Mouse (Mus musculus): ENCODE data around the gene Myl3. TPM values are rescaled to one million over a fixed set of nuclear protein-coding genes. Genes with fewer than 3 reads are reported as not detected.

Gene Myl3
- total RNA-seq, 2 experiments from 2014 or later: 0.39 TPM; not detected in 1

DNA sequence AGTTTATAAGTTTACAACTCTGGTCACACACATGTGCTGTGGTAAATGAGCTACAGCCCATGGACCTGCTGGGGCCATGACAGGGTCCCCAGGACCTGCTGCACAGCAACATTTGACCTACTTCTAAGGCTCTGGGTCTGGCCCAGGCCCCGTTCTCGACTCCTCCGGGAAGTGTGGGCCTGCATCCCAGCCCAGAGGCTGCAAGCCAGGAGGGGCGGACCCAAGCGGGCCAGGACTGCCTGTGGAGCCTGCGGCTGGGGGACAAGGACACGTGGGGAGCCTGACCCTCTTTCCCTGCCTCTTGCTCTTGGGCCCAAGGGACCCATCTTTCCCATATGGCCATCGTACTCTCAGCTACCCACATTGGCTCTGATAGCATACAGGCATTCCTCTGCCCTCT lies 16.9 kb downstream of the Myl3 start:
- peak in 1 of 2 experiments; percentile 39 for DNase-seq (ENCODE audit: extremely low spot score in 1 of 2, low spot score in 1 of 2)

GRCm38 (mm10) chr9:110759265-110759664 lies 17.6 kb downstream of the Myl3 start:
- peak in 1 of 2 experiments; percentile 55 for DNase-seq (ENCODE audit: extremely low spot score in 1 of 2, low spot score in 1 of 2)

- DNase-seq (ENCODE audit: extremely low spot score in 1 of 2, low spot score in 1 of 2): no peak
Measured at GRCm38 (mm10) chr9:110760886-110761285, 19.2 kb downstream of the Myl3 start.

DNA sequence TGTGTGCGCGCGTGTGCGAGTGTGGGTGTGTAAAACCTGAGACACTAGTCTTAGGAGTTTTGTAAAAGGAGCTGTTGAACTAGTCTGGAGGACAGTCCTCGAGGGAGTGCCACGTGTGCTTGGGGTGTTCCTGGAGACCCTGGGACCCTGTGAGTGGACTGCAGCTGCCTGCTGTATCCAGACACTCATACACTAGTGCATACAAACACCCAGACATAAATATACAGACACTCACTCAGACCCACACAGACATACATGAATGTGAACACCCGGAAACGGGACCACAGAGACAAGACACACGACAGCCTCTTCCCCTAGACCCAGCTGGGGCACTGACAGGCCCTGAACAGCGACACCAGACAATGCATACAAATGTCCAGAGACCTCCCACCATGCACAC lies 21.1 kb downstream of the Myl3 start:
- DNase-seq (ENCODE audit: extremely low spot score in 1 of 2, low spot score in 1 of 2): no peak

DNA sequence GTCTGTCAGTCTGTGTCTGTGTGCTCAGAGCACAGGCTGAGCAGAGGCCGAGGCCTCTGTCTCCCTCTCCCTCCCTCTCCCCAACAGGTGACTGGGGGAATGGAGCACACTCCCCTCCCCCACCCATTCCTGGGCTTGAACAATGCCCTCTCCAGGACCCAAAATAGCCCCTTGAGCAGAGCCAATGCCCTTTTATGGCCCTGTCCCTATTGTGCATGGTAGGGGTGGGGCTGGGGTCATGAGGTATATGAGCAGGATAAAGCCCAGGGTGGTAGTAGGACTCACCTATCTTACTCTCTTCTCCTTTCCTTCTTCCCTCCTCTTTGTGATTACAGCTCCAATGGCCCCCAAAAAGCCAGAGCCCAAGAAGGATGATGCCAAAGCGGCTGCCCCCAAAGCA lies 21.7 kb downstream of the Myl3 start:
- DNase-seq (ENCODE audit: extremely low spot score in 1 of 2, low spot score in 1 of 2): no peak

GRCm38 (mm10) chr9:110772336-110772735 lies 30.7 kb downstream of the Myl3 start:
- DNase-seq (ENCODE audit: extremely low spot score in 1 of 2, low spot score in 1 of 2): no peak

- DNase-seq (ENCODE audit: extremely low spot score in 1 of 2, low spot score in 1 of 2): no peak
Measured at GRCm38 (mm10) chr9:110774403-110775268, 33.0 kb downstream of the Myl3 start.

- no peak for DNase-seq (ENCODE audit: extremely low spot score in 1 of 2, low spot score in 1 of 2)
Measured at GRCm38 (mm10) chr9:110775269-110776022, 33.8 kb downstream of the Myl3 start.

DNA sequence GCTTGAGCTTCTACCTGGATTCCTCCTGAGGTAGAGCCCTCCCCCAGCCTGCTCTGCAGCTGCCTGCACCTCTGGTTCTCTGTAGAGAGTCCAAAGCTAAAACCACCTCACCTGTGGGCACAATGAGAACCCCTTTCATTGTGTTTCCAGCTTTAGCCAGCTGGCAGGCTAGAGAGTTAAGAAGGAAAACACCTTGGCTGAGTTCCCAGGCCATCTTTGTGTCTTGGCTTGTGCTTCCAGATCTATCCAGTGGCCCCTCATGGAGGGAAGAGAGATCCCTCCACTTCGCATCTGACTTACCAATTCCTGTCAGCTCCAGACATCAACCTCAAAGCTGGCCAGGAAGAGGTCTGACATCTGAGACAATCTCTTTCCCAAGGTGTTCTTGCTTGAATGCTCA lies 36.4 kb downstream of the Myl3 start:
- DNase-seq (ENCODE audit: extremely low spot score in 1 of 2, low spot score in 1 of 2): no peak

- DNase-seq (ENCODE audit: extremely low spot score in 1 of 2, low spot score in 1 of 2): no peak
Measured at GRCm38 (mm10) chr9:110778559-110778958, 36.9 kb downstream of the Myl3 start.

GRCm38 (mm10) chr9:110779242-110779913 lies 37.7 kb downstream of the Myl3 start:
- DNase-seq (ENCODE audit: extremely low spot score in 1 of 2, low spot score in 1 of 2): no peak

GRCm38 (mm10) chr9:110781256-110781721 lies 39.6 kb downstream of the Myl3 start:
- DNase-seq (ENCODE audit: extremely low spot score in 1 of 2, low spot score in 1 of 2): peak; percentile 94 to 99

DNA sequence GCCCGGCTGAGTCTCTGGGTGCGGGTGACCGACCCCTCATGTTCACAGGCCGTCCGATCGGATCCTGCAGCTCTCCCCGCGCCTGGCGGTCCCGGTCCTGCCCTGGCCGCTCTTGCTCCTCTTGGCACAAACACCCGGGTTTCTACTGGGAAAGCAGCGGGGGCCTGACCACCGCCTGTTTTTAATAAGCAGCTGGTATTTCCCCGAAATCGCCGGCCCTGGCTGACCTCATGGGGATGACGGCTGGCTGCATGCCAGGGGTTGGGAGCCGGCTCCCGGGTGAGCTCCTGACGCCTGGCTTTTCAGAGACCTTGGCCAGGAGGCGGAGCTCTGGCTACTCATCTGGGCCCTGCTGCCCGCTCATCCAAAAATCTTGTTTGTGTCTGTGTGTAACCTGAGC lies 40.1 kb downstream of the Myl3 start:
- DNase-seq (ENCODE audit: extremely low spot score in 1 of 2, low spot score in 1 of 2): peak in 1 of 2 experiments; percentile 62

DNA sequence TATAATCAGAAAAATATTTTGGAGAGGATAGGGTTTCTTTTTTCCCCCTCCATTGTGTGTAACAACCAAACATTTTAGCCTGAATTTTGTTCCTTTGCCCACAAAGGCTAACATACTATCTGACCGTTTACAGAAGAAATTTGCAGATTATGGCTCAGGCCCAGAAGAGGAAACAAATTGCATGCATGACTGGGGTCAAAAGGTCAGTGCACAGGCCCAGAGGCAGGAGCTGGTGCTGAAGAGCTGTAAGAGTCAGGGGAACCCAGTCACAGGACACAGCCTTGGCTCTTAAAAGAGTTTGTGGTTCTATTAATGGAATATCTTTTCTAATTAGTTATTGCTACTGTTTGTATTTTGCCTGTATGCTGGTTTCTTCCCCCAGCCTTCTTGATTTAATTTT lies 42.0 kb downstream of the Myl3 start:
- DNase-seq (ENCODE audit: extremely low spot score in 1 of 2, low spot score in 1 of 2): no peak

DNA sequence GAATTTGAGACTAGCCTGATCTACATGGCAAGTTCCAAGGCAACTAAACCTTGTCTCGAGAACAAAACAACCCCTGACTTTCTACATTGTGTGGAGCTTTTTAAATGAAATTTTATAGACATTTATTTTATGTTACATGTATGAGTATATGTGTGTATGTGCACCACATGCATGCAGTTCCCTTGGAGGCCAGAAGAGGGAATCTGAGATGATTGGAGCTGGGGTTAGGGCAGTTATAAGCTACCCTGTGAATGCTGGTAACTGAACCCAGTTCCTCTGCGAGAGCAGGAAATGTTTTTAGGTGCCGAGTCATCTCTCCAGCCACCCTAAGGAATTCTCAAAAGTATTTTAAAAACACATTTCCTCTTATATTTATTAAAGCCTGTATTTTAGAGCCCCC lies 46.5 kb downstream of the Myl3 start:
- no peak for DNase-seq (ENCODE audit: extremely low spot score in 1 of 2, low spot score in 1 of 2)

GRCm38 (mm10) chr9:110790462-110790861 lies 48.8 kb downstream of the Myl3 start:
- no peak for DNase-seq (ENCODE audit: extremely low spot score in 1 of 2, low spot score in 1 of 2)

GRCm38 (mm10) chr9:110797013-110797412 lies 55.4 kb downstream of the Myl3 start:
- DNase-seq (ENCODE audit: extremely low spot score in 1 of 2, low spot score in 1 of 2): no peak

GRCm38 (mm10) chr9:110797866-110798265 lies 56.2 kb downstream of the Myl3 start, which contains the start of gene Prss42:
Prss42 (plus strand) TSS chr9:110798166.
- no peak for DNase-seq (ENCODE audit: extremely low spot score in 1 of 2, low spot score in 1 of 2)

DNA sequence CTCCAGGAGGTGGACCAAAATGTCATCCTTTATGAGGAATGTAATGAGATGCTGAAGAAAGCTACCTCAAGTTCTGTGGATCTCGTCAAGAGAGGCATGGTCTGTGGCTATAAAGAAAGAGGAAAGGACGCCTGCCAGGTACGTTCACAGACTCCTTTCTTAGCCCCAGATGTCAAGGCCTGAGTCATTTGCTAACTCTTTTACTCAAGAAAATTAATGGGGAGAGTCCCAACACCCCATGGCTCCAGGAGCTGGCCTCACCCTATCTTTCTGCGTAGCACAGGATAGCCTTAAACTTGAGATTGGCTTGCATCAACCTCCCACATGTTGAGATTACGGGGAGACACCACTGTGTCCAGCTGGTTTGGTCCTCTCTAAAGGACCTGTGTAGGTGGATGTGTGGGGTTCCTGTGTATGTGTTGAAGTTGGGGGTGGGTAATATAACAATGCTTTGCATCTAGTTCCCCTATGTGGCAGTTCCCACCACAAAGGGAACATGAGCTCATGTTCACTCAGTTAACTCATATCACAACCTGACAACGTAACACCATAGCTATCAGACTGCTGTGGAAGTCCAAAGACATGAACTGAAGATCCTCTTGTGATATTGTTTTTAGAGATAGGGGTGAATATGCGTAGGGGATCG lies 59.3 kb downstream of the Myl3 start:
- DNase-seq (ENCODE audit: extremely low spot score in 1 of 2, low spot score in 1 of 2): no peak

DNA sequence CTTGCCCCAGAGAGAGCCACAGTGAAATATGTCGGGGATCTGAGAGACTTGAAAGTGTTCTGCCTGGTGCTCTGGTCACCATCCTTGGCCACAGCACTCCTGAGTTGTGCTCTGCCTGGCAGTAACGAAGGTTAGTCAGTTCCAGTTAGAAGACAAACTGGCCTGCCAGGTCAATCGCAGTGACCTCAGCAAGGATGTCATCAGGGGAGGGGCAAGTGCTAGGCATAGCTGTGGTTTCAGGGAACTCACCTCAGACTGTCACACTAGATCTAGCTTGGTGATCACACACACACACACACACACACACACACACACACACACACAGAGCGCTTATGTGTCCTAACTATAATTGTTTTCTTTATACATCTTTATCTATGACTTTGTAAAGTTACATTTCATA lies 61.6 kb downstream of the Myl3 start:
- DNase-seq (ENCODE audit: extremely low spot score in 1 of 2, low spot score in 1 of 2): no peak
